Mouse (Mus musculus) adrenal gland, postnatal 10 days (tissue): ENCODE measurements at regions not wholly inside any gene's neighbourhood (a gene's known extent, or its start where the extent isn't known, plus 50 kb on each side); places are given as distances from the start of the nearest gene placed in this dataset.

Experiments
- DNase-seq: peaks from one replicate; pipeline ENCODE4 v3.0.0; 2021; ENCODE audit warnings: mixed read lengths

DNA sequence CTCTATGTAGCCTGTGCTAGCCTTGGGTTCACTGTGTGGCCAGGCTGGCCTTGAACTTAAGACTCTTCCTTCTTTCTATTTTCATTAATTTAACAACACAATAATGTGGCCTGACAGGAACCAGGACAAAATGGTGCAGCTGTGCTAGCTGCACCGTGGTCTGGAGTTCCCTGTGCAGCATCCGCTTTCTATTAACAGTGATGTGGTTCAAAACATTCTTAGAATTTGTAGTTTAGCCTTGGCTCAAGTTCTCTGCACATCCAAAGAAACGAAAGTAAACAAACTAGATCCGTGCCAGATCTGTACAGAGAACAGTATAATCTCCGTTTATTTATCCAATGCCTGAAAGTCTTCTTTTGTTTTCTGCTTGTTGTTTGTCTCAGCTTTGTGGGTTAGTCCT lies 88.5 kb downstream of the Irx1 start:
- DNase-seq = no peak

DNA sequence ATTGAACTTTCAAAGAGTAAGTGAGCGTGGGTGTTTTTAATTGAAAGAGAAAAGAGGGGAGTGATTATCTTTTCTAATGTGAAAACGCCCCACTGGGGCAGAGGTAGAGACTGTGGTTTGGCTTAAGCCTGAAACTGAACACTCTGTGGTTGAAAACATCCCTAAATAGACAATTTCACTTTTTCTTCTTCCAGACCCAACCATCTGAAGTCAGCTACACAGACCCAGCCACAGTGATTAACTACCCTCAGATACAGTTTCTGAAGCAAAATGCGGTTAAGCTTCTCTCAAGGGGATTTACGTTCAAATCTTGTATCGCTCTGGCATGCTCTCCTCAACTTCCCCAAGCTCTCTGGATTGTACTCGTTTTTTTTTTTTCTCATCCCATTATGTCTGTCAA lies 94.8 kb downstream of the Irx1 start:
- DNase-seq = no peak

DNA sequence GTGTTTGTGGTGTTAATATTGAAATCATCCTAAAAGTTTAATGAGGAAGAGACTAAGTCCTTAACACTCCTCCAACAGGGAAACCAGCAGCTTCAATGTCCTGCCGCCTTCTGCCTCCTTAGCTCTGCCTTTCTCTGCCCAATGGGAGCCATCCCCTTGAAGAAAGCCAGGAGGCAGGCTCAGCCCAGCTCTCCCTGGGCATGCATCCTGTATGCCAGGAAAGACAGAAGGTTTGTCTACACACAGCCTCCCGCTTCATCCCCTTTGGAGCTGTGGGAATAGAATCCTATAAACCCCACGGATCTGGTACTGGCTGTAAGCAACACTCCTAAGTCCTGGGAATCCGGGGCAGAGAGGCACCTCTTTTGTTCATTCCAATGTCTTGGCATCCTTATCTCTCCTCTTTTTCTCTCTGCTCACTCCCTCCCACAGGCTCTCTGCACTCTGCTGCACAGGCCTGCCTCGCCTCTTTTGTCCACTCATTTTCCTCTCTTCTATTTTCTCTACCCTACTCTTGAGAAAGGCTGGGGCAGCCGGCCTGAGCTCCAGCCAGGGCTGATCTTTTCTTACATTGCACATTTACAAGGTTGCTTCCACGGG lies 110.0 kb downstream of the Irx1 start:
- no peak for DNase-seq

DNA sequence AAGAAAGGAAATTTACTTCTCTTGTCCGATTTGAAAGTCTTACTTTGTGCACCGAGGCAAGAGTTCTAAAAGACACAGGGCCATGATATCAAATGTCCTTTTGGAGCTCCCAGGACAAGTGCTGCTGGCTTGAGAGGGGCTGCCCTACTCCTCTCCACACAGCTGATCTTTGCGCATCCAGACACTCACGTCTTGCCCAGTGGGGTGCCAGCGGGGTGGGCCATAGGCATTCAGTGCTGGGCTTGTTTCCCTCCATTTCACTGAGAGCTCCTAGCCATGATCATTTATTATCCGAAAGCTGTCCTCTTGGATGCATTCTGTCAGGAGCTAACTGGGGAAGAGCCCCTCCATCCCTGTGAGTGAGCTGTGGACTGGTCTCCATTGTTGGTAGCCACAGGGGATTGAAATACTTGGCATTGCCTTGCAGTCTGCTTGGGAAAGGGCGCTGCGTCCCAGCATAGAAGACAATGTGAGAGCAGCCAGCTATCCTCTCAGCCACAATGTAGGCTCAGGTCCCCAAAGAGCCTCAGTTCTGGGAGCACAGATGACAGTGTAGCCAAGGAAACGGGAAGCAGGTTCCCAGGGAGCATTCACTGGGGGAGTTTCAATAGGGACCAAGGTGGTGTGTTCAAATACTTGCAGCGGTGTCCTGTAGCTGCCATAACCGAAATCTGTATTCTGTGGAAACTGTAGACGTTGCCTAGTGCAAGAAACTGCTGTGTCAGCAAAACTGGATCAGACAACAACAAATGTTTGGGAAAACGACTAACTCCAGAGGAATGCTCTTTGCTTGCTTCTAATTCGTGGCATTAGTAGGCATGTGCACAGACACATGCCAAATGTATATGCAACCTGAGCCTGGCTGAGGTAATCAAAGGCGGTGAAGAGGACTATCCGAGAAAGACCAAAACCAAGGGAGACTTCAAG lies 159.2 kb downstream of the Irx1 start:
- DNase-seq = no peak

DNA sequence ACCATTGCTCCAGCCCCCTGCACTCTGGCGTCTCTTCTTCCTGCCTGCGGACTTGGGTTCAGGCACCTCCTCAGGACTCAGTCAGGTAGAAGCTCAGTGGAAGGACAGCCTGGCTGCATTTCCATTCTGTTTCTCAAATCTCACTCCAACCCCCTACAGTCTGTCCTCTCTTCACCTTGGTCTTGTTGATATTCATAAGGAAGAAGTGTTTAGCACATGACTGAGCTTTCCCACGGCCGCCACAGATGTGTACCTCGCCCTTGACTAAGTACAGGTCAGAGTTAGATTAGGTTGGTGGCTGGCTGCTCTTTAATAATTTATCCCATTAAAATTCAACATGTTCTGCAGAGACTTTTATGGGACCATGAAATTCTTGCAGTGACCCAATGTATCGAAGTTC lies 165.2 kb downstream of the Irx1 start:
- no peak for DNase-seq

DNA sequence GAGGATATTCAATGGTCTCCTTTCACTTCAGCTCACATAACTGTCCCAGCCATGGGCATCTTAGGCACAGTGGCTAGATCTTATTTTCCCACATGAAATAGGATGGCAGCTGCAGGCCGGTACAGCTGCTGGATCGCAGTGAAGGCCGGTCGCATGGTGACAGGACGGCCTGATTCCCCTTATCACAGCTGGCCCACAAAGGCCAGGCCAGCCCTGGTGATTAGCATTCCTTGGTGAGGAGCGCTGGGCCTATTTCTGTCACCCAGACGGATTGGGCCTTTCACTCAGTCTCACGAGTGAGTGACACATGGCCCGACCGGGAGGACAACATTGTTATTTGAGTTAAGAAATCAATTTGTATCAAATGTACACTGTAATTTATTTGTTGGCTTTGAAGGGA lies 178.8 kb downstream of the Irx1 start:
- DNase-seq = no peak

DNA sequence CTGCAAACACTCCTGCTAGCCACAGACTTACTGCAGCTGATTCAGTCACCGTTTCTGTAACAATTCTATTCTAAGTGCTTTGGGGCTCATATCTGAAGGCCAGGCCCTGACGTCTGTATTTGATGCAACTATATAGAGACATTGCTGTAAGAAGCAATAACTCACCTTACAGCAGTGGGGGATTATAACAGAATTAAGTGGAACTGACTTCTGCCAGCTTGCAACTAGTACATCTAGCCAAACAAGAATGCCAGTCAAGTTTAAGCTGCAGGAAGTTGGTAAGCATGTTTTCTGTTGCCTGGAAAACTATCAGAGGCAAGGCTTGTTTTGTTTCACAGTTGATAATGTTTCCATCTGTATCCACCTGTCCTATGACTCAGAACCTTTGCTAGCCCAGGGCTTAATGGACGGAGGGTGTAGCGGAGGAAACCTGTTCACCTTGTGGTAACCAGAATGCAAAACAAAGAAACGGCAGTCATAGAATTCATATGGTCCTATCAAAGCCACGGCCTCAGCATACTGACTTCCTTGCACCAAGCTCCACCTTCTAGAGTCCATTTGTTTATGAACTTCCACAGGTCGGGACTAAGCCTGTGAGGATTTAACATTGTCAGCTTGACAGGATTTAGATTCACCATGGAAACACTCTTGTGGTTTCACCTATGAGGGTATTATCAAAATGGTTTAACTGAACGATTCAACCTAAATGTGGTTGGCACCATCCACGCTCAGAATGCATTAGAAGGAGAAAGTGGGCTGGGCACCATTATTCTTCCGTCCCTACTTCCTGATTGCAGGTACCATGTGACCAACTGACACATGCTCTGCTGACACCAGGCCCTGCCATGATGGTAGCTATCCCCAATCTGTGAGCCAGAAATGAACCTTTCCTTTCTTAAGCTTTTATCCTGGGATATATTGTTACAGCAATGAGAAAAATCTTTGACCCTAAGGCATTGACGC lies 216.2 kb downstream of the Irx1 start:
- DNase-seq = no peak

DNA sequence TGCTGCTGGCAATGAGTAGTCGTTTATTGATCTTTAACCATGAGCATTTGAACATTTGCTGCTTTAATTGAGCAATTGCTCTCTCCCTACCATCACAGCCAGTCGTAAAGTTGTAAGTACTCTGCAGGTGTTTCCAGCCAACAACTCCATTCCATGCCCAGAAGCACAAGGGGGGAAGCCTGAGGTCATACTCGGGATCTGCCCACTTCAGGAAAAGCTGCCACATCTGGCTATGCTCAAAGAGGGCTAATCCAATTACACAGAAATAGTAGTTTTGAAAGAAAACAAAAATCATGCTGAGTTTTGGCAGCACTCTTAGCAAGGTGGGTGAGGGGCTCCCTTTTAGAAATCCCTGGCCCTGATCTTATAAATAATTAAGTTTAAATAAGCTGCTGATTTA lies 217.0 kb downstream of the Irx1 start:
- no peak for DNase-seq

DNA sequence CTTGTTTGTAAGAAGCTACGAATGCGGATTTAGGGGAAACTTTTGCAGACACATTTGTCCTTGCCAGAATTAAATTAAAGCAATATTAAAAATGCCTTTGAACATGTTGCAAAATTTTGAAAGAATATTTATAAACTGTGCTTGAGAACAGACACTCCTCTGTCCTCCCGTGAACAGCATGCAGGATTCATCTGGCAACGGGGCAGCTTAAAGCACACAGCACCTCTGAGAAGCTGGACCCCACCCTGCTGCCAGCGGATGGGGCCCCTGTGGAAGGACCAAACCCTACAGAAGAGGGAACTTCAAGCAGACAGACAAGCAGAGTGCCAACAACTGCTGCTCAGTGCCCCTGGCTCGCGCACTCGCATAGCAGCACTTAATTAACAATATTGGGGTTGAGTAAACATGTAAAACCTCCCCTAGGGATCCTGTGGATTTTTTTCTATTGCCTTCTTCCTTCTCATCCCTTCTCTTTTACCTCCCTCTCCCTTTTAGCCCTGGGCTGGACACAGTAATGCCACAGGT lies 226.6 kb downstream of the Irx1 start:
- DNase-seq = no peak

DNA sequence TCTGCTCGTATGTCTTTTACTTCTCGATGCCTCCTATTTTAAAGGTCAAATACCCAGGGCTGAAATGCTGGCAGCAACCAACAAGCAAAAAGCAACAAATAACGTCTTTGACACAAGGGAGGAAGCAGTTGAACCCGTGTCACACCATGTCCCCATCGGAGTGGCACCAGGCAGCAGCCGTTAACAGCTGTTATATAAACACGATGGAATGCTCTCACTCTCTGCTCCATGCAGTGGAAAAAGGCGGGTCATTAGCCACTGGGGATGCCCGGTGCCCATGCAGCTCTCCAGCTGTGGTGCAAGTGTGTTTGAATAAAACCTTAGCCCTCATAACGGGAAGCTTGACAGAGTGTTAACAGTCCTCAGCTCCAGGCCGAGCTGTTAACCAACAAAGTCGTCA lies 229.3 kb downstream of the Irx1 start:
- no peak for DNase-seq

DNA sequence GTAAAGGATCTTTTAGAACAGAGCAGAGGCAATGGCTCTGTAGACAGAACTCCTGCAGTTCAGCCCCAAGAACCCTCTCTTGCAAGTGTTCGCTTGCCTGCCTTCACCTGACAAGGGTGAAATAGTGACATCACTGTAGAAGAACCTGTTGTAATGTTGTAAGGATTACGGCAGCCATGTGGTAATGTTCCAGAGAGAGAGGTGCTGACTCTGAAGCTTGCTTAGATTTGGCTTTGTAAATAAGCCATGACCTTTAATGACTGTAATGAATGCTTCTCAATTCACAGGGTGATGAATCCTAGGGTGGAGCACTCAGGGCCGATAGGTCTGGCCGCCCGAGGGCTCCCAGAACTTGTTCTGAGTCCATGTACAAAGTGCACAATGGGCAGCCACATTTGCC lies 230.2 kb downstream of the Irx1 start:
- no peak for DNase-seq

DNA sequence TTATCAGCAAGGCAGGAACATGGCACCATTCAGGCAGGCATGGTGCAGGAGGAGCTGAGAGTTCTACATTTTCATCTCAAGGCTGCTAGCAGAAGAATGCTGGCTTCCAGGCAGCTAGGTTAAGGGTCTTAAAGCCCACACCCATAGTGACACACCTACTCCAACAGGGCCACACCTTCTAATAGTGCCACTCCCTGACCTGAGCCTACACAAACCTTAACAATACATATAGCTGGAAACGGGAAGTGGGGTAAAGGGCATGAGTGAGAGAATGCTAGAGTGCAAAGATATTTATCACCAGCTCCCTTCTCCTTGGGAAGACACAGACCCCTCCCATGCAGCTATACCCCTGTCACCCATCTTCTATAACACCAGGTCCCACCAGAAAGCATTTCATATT lies 230.6 kb downstream of the Irx1 start:
- DNase-seq = no peak

DNA sequence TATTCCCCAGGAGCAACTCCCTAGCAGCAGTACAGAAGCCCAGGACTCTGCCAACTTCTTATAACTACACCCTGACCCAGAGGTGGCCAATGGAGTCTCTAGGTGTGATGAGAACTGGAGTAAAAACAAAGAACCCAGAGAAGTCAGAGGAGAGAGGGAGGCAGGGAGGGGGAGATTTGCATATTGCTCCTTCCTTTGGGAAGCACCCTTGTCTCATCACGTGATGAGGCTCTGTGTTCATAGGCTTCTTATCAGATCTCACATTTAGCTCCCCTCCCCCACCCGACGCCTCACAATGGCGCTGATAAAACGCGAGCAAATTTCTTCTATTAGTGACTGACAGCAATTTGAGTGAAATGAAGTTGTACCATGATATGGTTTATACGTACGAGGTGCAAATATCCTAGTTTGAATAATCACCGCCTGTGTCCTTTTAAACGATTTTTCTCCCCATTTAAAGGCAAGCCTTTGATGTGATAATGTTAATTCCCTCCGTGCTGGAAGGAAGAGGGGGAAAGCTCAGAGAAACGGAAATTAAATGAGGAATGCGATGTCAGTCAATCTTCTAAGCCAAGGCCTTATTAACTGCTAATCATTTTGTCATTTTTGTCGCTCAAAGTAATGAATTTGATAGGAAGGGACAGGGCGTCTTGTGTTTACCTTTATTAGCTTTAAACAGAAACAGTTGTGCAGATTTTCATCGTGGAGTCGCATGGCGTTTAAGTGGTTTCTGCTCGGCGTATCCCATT lies 273.3 kb downstream of the Irx1 start:
- DNase-seq = no peak

DNA sequence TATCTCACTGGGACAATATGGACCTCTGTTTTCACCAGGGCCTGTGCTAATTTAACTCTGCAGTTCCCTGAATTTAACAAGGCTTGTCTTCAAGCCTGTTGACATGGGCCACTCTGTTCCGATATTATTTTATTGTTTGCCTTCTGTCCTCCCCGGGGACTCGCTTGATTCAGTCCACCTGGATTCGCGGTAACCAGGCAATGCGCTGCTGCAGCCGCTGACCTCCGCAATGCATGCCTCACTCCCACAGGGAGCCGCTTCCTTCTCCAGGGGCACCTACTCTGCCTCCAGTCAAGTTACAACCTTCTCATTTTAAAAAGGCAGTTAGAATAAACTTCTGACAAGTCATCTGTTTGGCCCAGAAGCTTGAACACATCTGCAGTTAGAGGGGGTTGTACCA lies 274.3 kb downstream of the Irx1 start:
- no peak for DNase-seq

DNA sequence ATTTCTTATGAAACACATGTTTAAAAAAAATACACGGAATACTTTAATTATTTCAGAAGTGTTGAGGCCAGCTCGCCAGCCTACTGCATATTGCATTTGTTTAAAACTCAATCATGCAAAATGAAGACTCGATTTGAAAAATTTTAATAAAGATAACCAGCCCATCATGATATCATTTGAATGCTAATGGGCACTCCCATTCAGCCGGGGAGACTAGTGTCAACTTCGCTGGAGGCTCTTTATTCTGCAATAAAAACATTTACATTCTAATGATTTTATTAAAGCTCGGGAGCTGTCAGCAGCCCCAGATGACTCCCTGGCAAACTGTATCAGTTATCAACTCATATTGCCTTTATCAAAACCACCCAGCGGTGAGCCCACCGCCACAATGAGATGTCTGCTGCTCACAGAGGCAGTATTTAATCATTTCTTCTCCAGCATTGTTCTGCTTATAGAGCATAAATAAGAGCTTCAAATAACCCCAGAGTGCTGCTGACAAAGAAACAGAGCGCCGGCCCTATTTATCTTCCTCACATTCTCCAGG lies 287.4 kb downstream of the Irx1 start:
- DNase-seq = no peak

DNA sequence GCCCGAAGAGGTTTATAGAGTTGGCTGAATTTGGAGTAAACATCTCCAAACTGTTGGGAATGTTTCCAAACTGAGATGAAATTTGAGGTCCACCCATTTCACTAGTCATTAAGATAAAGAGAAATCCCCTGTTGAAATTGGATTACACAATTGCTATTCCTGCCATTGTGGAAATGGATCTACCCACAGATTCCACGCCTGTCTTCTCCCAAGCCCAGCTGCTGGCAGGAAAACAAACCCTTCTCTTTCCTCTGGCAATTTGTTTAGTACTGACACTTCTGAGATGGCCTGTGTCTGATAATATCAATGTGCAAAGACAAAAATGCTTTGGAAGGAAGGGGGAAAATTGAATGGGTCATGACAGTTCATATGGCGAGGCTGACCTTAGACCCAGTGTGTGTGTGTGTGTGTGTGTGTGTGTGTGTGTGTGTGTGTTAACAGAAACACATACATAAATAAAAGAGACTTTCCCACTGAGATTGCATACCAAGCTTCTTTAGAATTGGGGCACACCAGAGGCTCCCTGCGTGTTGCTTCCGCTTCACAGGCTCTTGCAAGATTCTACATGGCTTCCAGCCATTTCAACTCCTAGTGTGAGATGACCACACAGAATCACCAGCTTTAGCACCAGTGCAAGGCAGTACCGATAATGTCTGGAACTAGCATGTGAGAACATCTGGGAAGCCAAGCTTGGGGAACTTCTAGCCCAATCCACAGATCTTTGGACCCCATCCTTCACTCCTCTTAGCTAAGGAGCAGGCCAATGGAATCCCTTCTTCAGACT lies 293.4 kb downstream of the Irx1 start:
- no peak for DNase-seq

DNA sequence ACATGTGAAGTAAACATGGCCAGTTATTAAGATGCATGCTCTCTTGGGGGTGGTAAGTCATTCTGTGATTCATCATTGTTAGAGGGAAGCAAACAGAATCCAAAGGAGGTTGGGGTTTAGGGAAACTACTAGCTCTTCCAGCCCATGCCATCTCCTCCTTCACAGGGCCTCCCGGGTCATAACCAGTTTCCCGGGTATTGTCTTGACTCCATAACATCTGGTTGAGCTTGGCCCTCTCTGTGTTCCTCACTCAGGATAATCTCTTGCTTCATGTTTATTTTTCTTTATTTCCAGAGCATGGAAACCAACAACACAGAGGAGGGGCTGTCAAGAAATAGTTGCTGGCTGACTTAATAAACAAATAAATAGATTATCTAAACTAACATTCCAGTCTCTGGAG lies 295.3 kb downstream of the Irx1 start:
- DNase-seq = no peak

DNA sequence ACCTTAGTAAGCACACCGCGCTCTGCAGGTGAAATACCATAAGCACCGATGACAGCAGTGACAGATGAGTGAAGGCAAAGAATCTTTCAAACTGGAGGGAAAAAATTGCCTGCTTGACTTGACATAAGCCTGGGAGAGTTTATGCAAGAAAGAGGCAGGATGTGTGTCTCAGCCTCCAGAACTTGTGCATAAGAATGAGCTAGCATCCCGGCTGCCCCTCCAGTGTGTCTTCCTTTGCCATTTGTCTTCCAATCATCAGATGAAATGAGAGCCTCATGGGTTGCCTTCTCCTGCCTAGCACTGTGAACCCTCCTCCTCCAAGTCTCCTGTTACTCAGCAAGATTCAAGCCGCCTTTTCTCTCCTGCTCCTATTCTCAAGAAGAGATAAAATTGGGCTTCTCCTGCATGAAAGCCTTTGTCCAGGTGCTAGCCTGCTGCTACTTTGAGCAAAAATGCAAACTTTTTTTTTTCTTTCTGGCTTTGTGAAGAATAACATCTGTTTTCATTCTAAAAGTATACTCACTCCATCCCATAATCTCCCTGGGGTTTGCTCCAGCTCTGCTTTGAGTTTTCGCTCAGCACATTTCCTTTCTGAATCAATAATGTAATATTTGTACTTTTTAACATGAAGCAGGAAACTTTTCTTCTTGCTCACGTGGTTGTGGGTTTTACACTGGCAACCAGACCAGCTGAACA lies 298.2 kb downstream of the Irx1 start:
- DNase-seq = no peak

DNA sequence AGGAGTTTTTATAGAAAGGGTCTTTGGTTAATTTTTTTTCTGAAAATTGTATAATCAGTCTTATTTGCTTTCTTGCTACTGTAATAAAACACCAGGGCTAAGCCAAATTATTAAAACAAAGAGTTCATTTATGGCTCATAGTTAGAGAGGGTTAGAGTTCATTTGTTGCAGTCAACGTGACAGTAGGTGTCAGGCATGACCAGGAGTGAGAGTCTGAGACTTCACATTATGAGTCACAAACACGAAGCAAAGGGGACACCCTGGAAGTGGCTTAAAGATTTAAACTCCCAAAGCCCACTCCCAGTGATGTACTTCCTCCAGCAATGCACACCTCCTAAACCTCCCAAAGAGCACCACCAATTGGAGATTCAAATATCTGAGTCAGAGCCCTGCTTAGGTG lies 305.6 kb downstream of the Irx1 start:
- no peak for DNase-seq

DNA sequence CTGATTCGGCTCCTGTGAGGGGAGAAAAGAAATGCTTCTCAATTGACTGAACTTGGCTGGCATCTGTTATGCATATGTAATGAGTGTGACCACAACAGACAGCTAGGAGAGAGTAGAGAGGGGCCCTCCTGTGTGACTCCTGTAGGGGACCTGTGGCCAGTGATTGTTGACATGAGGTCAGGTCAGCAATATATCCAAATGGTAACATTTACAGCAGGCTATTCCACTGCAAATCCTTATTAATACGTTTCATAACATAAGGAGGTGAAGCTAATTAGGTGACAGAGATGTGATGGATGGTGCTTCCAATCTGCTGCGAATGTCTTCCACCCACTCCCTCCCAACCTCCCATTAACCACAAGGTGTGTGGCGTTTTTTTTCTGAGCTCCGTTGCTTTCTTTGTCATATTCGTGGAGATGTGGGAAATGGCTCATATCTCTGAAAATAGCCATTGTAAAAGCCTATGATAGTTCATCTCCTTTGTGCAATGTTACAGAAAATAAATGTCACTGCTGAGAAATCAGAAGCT lies 309.5 kb downstream of the Irx1 start:
- DNase-seq = no peak
